23 mouse cellular contexts compared by ENCODE assay signal in genomic region chr4:104011683-104012082, GRCm38 (mm10).
DNase-seq lines count a peak whose midpoint lies in the region; ATAC-seq and TF ChIP-seq lines count a peak whose summit lies in the region.
"Had no signal": no experiment of that assay in that cellular context is flagged by ENCODE, and none has a peak within 500 bp of the region (broad histone marks: within the 10 kb centered on the region; RNA-seq: fewer than 3 reads in every experiment).

No protein-coding gene starts in this region.

- no peak for ATAC-seq in hindbrain, postnatal 0 days
- ATAC-seq in midbrain, embryonic 16.5 days, result peak; percentile 50
- ATAC-seq in intestine, postnatal 0 days, result no peak
- ATAC-seq: activated CD4-positive, CD25-positive, alpha-beta regulatory T cell, adult 4 months; forebrain, embryonic 13.5 days; intestine, embryonic 15.5 days; Patski had no signal

- peak overlapping the region; percentile 29; the same call in 1 of the 2 replicates for H3K27ac ChIP-seq in hindbrain, postnatal 0 days
- no peak overlapping the region for H3K27ac ChIP-seq in hindbrain, embryonic 10.5 days
- H3K27ac ChIP-seq in midbrain, embryonic 16.5 days (ENCODE audit: low read length), result peak overlapping the region; percentile 67
- H3K27ac ChIP-seq in intestine, postnatal 0 days (ENCODE audit: low read depth, low read length), result no peak overlapping the region
- H3K27ac ChIP-seq: embryonic facial prominence, embryonic 13.5 days; forebrain, embryonic 13.5 days; heart, adult 2 months; heart, embryonic 15.5 days; intestine, embryonic 15.5 days had no signal

- peak; percentile 76 for DNase-seq in heart, adult 11 months
- no peak for DNase-seq in heart, postnatal 25 days (ENCODE audit: low spot score)
- no peak for DNase-seq in hindbrain, postnatal 0 days (ENCODE audit: low spot score)
- DNase-seq in hindbrain, embryonic 10.5 days (ENCODE audit: low spot score), result no peak
- peak; percentile 23 for DNase-seq in brain, embryonic 14.5 days (ENCODE audit: low read depth)
- DNase-seq in right cerebral cortex, postnatal 14 days, result no peak
- DNase-seq: adrenal gland, postnatal 14 days; cerebellum, adult 18-20 months; cerebellum, adult 9-11 months; cerebellum, postnatal 36 days; gastrocnemius, postnatal 10 days; heart, adult 2 months; heart, postnatal 14 days had no signal

- H3K36me3 ChIP-seq in hindbrain, postnatal 0 days (ENCODE audit: insufficient read depth, low read length), result no peaks in the 10 kb centered on the region
- H3K36me3 ChIP-seq in hindbrain, embryonic 10.5 days, result no peaks in the 10 kb centered on the region
- H3K36me3 ChIP-seq in midbrain, embryonic 16.5 days (ENCODE audit: control insufficient read depth, insufficient read depth, low read length), result no peaks in the 10 kb centered on the region
- H3K36me3 ChIP-seq in intestine, postnatal 0 days (ENCODE audit: control insufficient read depth, insufficient read depth), result no peaks in the 10 kb centered on the region
- H3K36me3 ChIP-seq: embryonic facial prominence, embryonic 13.5 days; heart, embryonic 15.5 days; intestine, embryonic 15.5 days had no signal

- no peak for TF ChIP-seq POLR2A in brain, embryonic 14.5 days (IDR thresholded peaks at IDR 0.05; ENCODE audit: borderline replicate concordance, extremely low read depth, insufficient read depth, insufficient read length, poor library complexity, severe bottlenecking)

- peaks cover 5% of the 10 kb centered on the region; the same call in 1 of the 2 replicates for H3K4me1 ChIP-seq in hindbrain, postnatal 0 days (ENCODE audit: insufficient read depth, low read length)
- H3K4me1 ChIP-seq in hindbrain, embryonic 10.5 days (replicated peaks), result no peaks in the 10 kb centered on the region
- H3K4me1 ChIP-seq in midbrain, embryonic 16.5 days (ENCODE audit: control insufficient read depth, insufficient read depth, low read length), result peaks cover 27% of the 10 kb centered on the region
- H3K4me1 ChIP-seq in intestine, postnatal 0 days (replicated peaks; ENCODE audit: control insufficient read depth, insufficient read depth, low read length), result no peaks in the 10 kb centered on the region
- H3K4me1 ChIP-seq: embryonic facial prominence, embryonic 13.5 days; heart, embryonic 15.5 days; intestine, embryonic 15.5 days had no signal

- no peak overlapping the region for H3K4me3 ChIP-seq in hindbrain, postnatal 0 days (ENCODE audit: low read length)
- H3K4me3 ChIP-seq in hindbrain, embryonic 10.5 days, result no peak overlapping the region
- H3K4me3 ChIP-seq in midbrain, embryonic 16.5 days (ENCODE audit: low read depth, low read length), result no peak overlapping the region
- H3K4me3 ChIP-seq in intestine, postnatal 0 days (ENCODE audit: low read depth, low read length), result no peak overlapping the region
- H3K4me3 ChIP-seq: embryonic facial prominence, embryonic 13.5 days; forebrain, embryonic 13.5 days; heart, adult 2 months; heart, embryonic 15.5 days; intestine, embryonic 15.5 days had no signal

- no peak for TF ChIP-seq CTCF in hindbrain, postnatal 0 days (IDR thresholded peaks at IDR 0.05; ENCODE audit: low read depth)
- no peak for TF ChIP-seq CTCF in brain, embryonic 14.5 days (IDR thresholded peaks at IDR 0.05; ENCODE audit: borderline replicate concordance, extremely low read depth, insufficient read depth, insufficient read length)
- no peak for TF ChIP-seq CTCF in intestine, postnatal 0 days (IDR thresholded peaks at IDR 0.05; ENCODE audit: low read depth)

- 58% methylated on average over 4 of the region's 4 CpGs for WGBS in hindbrain, postnatal 0 days
- WGBS in hindbrain, embryonic 10.5 days, result 80% methylated on average over 4 of the region's 4 CpGs
- 54% methylated on average over 4 of the region's 4 CpGs for WGBS in midbrain, embryonic 16.5 days
- WGBS in intestine, postnatal 0 days, result 69% methylated on average over 4 of the region's 4 CpGs

- no peaks in the 10 kb centered on the region for H3K9me3 ChIP-seq in hindbrain, postnatal 0 days (ENCODE audit: low read length)
- H3K9me3 ChIP-seq in hindbrain, embryonic 10.5 days, result no peaks in the 10 kb centered on the region
- no peaks in the 10 kb centered on the region for H3K9me3 ChIP-seq in midbrain, embryonic 16.5 days (replicated peaks; ENCODE audit: control insufficient read depth, low read length, poor library complexity, severe bottlenecking)
- no peaks in the 10 kb centered on the region for H3K9me3 ChIP-seq in intestine, postnatal 0 days (ENCODE audit: control insufficient read depth)
- H3K9me3 ChIP-seq: embryonic facial prominence, embryonic 13.5 days; forebrain, embryonic 13.5 days; heart, embryonic 15.5 days; intestine, embryonic 15.5 days had no signal

- no peaks in the 10 kb centered on the region for H3K27me3 ChIP-seq in hindbrain, postnatal 0 days (ENCODE audit: insufficient read depth, low read length)
- no peaks in the 10 kb centered on the region for H3K27me3 ChIP-seq in hindbrain, embryonic 10.5 days (ENCODE audit: insufficient read depth, poor library complexity, severe bottlenecking)
- no peaks in the 10 kb centered on the region for H3K27me3 ChIP-seq in midbrain, embryonic 16.5 days (ENCODE audit: control insufficient read depth, insufficient read depth, low read depth, low read length)
- no peaks in the 10 kb centered on the region for H3K27me3 ChIP-seq in intestine, postnatal 0 days (replicated peaks; ENCODE audit: control insufficient read depth, insufficient read depth, low read length)
- H3K27me3 ChIP-seq: CH12.LX; embryonic facial prominence, embryonic 13.5 days; forebrain, embryonic 13.5 days; heart, embryonic 15.5 days; intestine, embryonic 15.5 days; Patski had no signal

- intact Hi-C loops in heart, postnatal 25 days (cut with DNase I), result no loop called here

- no peak overlapping the region for H3K4me2 ChIP-seq in hindbrain, postnatal 0 days (ENCODE audit: low read depth, low read length)
- no peak overlapping the region for H3K4me2 ChIP-seq in midbrain, embryonic 16.5 days (ENCODE audit: low read length)
- H3K4me2 ChIP-seq in intestine, postnatal 0 days (replicated peaks; ENCODE audit: low read depth), result no peak overlapping the region
- H3K4me2 ChIP-seq: embryonic facial prominence, embryonic 13.5 days; forebrain, embryonic 13.5 days; heart, embryonic 11.5 days; heart, embryonic 15.5 days; intestine, embryonic 15.5 days had no signal

- no peak overlapping the region for H3K9ac ChIP-seq in hindbrain, postnatal 0 days (replicated peaks; ENCODE audit: low read length)
- H3K9ac ChIP-seq in midbrain, embryonic 16.5 days (ENCODE audit: low read depth, low read length), result no peak overlapping the region
- no peak overlapping the region for H3K9ac ChIP-seq in intestine, postnatal 0 days (ENCODE audit: low read depth, low read length)
- H3K9ac ChIP-seq: embryonic facial prominence, embryonic 13.5 days; forebrain, embryonic 13.5 days; heart, embryonic 15.5 days; intestine, embryonic 15.5 days had no signal

Comparison
In these comparisons a context has a peak if more than half of its experiments do, and no peak if none do; other contexts are left out.
1. DNase-seq: peak in heart, adult 11 months (single experiment) and brain, embryonic 14.5 days (single experiment); none in heart, postnatal 25 days (single experiment), hindbrain, postnatal 0 days (single experiment), hindbrain, embryonic 10.5 days (single experiment) and right cerebral cortex, postnatal 14 days (single experiment).
2. H3K27ac ChIP-seq: peak in hindbrain, postnatal 0 days (single experiment) and midbrain, embryonic 16.5 days (single experiment); none in hindbrain, embryonic 10.5 days (single experiment) and intestine, postnatal 0 days (single experiment).